Mouse (Mus musculus): ENCODE data around the gene Smco3.
A peak's percentile ranks its signal among the peaks of the same experiment; 100 is the strongest.
"Not testable (repeated sequence)": the region's sequence is repeated elsewhere in the genome, so short reads cannot be mapped to it uniquely, and the experiment has no call there.

Smco3 gene

DNA sequence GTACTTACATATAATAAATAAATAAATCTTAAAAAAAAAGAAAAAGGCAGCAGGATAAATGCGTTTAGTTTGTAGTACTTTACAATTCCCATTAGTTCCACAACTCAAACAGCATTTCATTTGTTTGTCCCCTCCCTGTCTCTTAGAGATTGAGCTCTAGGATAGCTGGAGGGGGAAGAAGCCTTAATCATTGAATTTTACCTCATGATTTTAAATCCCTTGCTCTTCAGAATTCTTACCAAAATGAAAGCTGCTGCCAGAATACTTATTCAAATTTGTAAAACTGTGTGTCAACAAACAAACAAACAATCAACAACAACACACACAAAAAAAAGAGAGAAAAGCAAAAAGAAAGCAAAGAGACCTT lies 29.9 kb downstream of the Smco3 start:
- DNase-seq (ENCODE audit: low read depth) = no peak

DNA sequence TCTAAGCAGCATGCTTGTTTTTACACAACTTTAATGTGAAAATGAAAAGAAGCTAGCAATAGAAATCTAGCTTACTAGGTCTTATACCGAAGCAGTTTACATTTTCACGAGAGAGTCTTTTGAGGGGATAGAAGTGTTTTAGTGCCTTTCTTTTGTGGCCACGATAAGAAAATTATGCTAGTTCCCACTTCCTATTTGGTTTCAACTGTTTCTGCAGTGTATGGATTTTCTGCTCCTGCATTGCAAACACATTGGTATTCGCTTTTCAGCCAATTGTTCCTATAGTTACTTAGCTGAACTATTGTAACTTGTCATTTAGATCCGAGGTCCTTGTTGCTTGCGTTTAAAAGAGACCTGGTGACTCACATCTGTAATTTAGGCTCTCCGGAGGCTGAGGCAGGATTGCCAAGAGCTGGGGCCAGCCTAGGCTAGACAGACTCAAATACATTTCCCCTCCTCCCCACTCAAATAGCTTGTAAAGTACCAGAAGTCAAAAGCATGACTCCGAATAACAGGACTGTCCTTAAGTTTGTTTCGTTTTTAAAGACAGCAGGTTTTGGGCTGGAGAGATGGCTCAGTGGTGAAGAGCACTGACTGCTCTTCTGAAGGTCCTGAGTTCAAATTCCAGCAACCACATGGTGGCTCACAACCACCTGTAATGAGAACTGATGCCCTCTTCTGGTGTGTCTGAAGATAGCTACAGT lies 30.4 kb downstream of the Smco3 start:
- peak; percentile 62 for DNase-seq (ENCODE audit: low read depth)

DNA sequence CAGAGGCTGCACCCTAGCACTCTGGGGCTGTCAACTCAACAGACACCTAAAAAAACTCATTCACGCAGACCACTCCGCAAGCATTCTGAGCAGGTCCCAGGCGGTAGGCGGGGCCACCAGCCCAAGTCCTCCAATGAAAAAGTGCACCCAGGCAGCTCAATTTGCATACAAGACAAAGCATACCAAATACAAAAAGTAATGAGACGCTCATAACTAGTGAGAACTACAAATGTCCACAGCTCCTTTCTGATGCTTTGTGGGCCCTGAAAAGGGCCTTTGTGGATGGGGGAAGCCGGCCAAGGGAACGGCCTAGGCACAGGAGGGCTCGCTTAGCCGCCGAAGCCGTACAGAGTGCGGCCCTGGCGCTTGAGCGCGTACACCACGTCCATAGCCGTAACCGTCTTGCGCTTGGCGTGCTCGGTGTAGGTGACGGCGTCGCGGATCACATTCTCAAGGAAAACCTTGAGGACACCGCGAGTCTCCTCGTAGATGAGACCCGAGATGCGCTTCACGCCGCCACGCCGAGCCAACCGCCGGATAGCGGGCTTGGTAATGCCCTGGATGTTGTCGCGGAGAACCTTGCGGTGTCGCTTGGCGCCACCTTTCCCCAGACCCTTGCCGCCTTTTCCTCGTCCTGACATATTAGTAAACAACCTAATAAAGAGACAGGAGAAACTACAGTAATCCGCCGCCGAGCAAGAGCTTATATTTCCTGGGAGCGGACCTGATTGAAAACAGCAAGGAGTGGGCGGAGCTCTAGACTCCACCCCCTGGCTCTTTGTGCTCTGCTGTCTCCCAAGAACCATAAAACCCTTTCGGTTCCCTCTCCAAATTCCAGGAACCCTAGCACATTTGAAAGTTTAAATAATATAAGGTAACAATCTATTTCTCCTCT lies 31.3 kb downstream of the Smco3 start, which contains the start of gene Hist4h4:
TSS of gene Hist4h4 (minus strand) at position 677 of the 895 bp plus-strand sequence.
- peak; percentile 94 for DNase-seq (ENCODE audit: low read depth)

DNA sequence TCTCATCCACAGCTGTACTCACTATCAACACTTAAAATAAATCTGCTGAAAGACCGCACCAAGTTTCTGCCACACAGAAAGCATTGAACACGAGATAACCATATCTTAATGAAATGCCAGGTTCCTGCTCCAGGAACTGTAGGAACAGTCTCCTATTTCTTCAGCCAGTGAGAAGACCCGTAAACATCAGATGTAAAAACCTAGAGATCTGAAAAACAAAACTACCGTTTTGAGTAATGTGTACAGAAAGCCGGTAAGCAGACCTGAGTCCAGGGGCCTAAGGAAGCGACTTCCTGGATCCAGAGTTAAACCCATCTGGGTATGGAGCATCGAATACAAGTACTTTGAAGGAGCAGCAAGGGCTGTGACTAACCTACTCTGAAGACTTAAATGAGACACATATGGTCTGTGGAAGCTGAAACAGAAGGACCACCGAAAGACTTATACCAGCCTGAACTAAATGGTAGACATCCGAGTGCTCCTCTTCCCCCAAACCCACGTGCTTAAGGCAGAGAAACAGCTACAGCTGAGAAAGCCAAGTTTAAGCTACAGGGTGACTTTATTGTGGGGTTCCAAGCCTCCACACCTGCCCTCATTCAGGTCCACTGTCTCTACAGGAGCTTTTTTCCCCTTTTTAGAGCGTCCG lies 32.0 kb downstream of the Smco3 start:
- DNase-seq (ENCODE audit: low read depth) = no peak

DNA sequence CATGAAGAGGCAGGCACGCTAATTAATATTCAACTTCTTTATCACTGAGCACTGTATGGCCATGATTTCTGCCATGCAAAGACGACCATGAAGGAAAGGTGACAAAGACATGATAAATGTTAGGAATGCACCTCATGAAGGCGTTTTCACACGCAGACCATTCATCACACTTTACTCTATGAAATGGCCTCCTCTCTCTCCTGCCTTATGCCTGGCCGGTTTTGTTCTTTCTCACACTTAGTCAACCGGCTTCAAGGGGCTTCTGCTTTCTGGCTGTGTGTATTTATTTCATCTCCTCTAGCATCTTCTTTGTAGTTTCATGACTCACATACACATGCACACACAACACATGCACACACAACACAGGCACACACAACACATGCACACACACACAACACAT lies 34.0 kb downstream of the Smco3 start:
- no peak for DNase-seq (ENCODE audit: low read depth)

DNA sequence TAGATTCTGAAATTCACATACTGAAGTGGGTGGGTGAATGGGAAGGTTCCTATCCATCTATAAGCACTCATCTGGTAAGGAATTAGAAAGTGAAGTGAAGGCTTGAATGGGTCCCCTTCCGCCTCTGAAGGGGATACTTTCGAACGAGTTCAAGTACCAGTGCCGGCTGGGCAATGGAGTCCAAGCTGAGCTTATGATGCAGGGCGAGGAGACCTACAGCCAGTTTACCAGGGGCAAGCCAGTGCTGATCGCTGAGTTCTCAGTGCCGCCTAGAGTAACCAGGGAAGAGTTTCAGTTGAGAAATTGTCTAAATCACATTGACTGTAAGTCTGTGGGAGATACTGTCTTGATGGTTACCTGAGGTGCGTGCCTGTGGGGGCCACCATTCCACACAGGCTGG lies 34.5 kb downstream of the Smco3 start:
- no peak for DNase-seq (ENCODE audit: low read depth)

DNA sequence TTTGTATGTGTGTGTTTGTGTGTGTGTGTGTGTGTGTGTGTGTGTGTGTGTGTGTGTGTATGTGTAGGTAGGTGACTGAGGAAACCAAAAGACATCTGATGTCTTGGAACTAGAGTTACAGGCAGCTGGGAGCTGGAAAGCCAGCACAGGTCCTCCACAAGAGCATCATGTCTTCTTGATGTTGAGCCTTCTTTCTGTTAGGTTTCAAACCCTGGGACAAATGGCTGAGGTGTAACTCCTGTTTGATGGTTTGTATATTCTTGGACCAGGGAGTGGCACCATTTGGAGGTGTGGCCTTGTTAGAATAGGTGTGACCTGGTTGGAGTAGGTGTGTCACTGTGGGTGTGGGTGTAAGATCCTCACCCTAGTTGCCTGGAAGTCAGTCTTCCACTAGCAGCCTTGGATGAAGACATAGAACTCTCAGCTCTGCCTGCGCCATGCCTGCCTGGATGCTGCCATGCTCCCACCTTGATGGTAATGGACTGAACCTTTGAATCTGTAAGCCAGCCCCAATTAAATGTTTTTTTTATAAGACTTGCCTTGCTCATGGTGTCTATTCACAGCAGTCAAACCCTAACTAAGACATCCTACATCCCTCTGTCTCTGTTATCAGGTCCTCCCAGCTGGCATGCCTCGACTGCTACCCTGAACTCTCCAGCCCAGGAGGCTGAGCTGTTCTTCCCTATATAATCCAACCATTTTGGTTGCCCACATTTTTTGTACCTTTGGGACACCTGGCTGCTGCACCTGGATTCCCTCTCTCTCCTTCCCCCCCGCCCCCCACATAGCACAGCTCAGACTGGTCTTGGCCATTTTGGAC lies 37.2 kb downstream of the Smco3 start:
- not testable (repeated sequence) for DNase-seq (ENCODE audit: low read depth)

DNA sequence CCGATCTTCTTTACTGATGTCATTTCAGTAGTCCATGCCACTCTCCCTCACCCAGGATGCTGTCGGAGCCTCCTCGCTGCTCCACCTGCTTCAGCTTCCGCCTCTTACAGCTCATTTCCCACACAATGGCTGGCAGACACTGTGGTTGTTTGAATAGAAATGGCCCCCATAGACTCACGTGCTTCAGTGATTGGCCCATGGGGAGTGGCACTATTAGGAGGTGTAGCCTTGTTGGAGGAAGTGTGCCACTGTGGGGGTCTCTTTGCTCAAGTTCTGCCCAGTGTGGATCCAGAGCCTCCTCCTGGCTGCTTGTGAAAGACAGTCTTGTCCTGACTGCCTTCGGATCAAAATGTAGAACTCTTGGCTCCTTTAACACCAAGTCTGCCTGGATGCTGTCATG lies 39.4 kb downstream of the Smco3 start:
- no peak for DNase-seq (ENCODE audit: low read depth)

DNA sequence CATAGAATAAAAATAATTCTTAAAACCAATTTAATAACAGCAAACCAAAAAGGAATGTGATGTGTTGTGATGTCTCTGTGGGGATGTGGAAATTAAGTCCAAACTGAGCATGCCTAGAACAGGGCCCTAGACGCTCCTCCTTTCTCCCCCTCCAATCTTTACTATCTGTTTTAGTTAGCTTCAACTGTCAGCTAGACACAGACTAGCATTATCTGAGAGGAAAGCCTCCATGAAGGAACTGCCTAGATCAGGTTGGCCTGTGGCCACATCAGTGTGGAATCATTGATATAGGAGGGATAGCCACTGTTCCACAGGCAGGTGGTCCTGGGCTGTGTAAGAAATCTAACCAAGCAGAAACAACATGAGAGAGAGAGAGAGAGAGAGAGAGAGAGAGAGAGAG lies 40.1 kb downstream of the Smco3 start:
- DNase-seq (ENCODE audit: low read depth) = no peak

DNA sequence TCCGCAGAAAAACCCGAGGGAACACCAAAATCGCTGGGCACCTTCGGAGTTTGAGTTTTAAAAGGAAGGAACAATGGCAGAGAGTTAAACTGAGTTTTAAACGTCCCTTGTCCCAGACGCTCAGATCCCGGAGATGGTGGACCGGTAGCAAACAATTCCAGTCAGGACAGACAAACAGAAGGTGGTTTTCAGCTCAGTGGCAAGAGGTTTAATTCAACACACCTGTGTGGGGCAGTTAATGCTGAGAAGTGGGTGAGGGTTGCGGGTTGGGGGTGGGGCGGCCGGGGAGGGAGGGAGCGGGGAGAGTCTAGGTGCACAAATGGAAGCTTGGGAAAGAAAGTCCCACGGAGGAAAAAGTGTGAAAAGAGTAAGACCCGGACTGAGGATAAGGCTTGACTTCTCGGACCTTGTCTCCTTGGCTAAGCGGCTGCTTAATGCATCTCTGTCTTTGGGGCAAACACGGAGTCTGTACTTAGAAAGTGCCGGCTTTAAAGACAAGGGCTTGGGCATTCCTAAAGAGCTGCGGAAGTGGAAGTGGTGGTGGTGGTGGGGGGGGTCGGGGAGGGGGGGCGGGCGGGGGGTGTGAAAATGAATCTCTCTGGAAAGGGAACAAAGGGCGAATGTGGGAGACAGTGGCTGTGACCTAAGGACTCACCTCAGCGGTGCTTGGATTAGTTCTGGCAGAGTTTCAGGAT lies 41.3 kb downstream of the Smco3 start:
- DNase-seq (ENCODE audit: low read depth) = peak; percentile 27

DNA sequence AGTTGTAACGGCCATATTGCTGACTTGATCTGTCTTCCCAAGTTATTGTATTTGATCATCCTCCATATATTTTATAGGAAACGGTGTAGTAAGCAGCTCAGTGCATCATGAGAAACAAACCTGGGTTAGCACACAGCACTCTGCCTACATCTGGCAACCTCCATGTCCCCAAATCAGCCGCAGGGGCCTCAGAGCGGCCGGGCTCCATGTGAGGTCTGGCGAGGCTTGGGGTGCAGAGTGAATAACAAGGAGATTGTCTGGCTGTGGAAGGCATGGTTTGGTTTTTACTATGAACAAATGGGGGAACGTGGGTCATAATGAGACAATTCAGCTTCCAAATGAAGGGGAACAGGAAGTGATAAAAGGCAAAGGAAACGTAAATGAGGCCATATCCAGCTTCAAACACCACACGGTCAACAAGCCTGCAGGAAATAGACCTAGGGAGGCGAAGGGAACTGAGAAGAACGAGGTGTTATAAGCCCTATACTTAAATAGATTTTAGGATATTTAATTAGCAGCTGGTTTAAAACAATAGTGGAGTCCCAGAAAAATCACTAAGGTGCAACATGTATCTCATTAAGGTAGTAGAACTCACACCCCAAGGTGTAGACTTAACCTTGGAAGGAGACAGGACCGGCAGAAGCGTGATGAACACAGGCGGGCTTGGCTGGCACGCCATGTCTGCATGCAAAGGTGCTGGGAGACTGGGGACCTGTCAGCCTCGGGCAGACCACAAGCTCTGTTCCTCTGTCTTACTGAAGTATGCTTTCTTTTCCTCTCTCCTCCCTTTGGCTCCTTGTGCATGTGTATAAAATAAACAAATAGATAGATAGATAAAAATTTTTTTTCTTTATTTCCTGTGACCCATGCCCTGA lies 42.1 kb downstream of the Smco3 start:
- DNase-seq (ENCODE audit: low read depth) = peak; percentile 44

DNA sequence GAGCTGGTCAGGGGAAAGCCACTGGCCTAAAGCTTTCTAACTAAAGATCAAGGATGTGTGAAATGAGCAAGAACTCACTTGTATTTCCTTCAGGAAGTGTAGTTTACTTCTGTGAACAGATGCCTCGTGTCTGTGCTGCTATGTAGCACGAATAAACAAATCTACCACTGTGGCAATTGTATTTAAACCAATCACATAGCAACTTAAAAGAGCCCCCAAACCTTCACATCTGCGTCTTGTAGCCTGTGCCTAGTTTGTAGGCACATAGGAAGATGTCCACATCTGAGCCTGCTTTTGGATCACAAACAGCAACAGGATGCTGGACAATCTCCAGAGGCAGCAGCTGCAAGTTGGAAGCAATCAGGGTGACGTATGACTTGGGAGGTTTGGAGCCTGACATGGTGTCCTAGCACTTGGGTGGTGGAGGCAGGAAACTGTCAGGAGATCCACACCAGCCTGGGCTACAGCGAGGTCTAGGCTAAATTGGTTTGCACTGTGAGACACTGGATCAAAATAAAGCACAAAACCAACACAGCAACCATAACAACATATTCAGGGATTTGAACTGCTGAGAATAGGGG lies 45.8 kb downstream of the Smco3 start:
- DNase-seq (ENCODE audit: low read depth) = no peak

DNA sequence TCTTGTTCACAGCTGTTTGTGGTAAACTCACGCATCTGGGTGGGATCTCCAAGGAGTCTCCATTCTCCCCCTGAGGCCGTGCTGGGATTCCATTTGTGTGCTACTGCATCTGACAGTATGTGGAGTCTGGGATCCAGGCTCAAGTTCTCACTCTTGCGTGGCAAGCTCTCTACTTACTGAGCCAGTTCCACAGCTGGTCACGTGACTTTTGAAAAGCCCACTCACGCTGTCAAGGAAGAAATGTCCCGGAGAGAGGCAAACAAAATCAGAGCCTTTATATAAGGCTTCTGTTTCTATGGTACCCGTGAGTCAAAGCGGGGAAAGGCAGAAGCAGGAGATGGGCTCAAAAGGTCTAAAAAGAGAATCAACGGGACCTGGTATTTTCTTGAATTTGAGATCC lies 52.5 kb downstream of the Smco3 start:
- DNase-seq (ENCODE audit: low read depth) = no peak

DNA sequence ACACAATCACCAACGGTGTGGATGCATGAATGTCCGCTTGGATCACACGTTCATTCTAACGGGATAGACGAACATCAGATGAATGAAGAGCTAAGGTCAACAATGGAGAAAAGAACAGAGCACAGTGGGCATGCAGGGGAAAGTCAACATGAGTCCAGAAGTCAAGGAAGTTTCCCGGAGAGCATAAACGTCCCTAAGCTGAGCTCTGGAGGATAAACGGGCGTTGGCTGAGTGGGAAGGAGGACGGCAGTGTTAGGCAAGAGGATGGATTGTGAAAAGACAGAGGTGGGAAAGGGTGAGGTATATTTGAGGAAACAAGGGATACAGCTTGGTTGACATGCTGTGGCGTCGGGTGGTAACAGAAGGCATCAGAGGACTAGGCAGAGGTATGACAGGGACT lies 53.1 kb downstream of the Smco3 start:
- DNase-seq (ENCODE audit: low read depth) = no peak

DNA sequence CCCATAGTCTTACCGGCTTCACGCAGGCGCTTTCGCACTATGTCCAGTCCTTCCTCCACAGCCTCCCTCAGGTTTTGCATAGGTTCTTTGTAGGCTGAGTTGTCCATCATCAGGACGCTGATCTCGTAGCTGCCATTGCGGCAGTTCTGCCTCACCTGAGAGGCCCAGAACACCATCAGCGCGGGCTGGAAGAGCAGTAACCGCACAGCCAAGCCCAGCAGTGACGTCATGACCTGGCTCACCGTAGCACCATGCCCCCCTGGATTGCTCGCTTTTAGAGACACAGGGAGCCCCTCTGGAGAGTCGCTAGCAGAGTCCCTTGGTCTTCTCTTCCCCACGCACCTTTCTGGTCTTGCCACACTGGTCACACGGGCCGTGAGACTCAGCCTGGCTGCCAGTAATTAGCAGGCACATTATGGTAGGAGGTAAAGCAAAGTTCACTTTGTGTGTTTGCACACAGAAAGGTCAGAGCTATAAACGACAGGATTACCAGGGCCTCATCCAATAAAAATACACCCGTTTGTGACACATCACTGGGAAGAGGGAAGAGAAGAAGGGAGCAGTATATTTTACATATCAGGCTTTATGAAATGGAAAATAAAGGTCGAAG lies 53.8 kb downstream of the Smco3 start, which contains the start of gene Gucy2c:
TSS of gene Gucy2c (minus strand) at position 389 of the 610 bp plus-strand sequence.
- no peak for DNase-seq (ENCODE audit: low read depth)

All from naive thymus-derived CD4-positive, alpha-beta T cell, adult 2 months (primary cell).